Mouse (Mus musculus) G1E (cell line): ENCODE measurements at regions not wholly inside any gene's neighbourhood (a gene's known extent, or its start where the extent isn't known, plus 50 kb on each side); places are given as distances from the start of the nearest gene placed in this dataset.

Source experiments
- CTCF ChIP-seq: IDR thresholded peaks from 2 replicates; pipeline ENCODE4 v1.5.1; 2012; ENCODE audit warnings: low read depth, low read length, inconsistent platforms, mixed read lengths
- GATA1 ChIP-seq: IDR thresholded peaks from 2 replicates; pipeline ENCODE4 v1.6.1; 2012; ENCODE audit warnings: borderline replicate concordance, low read length, inconsistent platforms, mixed read lengths
- GATA2 ChIP-seq: IDR thresholded peaks from 2 replicates; pipeline ENCODE4 v1.6.1; 2012; ENCODE audit warnings: low read depth, low read length, inconsistent platforms, borderline replicate concordance
- POLR2AphosphoS5 ChIP-seq: IDR thresholded peaks from 2 replicates; pipeline ENCODE4 v1.6.1; 2012; ENCODE audit warnings: low read depth, low read length, inconsistent platforms; ENCODE audit not compliant: insufficient replicate concordance

DNA sequence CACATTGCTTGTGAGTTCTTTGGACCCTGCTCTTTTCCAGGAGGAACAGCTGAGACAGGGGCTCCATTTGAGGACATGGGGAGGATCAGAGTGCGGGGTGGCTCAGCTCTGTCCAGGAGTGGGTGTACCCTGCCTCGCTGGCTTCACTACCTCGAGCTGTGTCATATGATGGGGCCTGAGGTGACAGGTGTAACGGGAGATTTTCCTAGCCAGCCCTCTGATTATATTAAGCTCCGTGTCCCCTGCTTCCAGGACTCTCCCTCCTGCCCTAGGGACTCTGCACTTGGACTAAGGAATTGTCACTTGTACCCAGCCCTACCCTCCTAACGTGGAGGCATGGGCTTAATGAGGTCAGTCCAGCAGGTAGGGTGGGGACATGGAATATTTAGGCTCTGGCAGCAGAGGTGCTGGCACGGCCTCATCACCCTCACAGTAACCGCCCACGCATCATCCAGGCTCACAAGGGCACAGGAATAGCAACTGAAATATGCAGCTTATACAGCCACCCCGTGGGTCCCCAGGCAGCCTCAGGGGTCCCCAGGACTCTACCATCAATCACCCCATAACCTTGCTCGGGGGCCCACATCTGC is 78.1 kb upstream of the 1600014C23Rik start:
- no peak for TF ChIP-seq CTCF
- no peak for TF ChIP-seq GATA1
- TF ChIP-seq GATA2: no peak
- TF ChIP-seq POLR2AphosphoS5: no peak
